Mouse (Mus musculus) layer of hippocampus, postnatal 25 days (tissue): ENCODE results near the gene Krt80. TPM values are rescaled to one million over a fixed set of nuclear protein-coding genes. Genes with fewer than 3 reads are reported as not detected.

Experiments used
- microRNA-seq, 2 experiments: library from miRNA; unstranded; fragments of <30 nt; microRNA quantifications; one replicate each; pipeline ENCODE4 v1.2.0; 2021
- total RNA-seq, 2 experiments: library from RNA; stranded (reverse); gene quantifications; 2 replicates each; pipeline ENCODE4 v1.2.3; 2021

The Krt80 gene
- total RNA-seq, 2 experiments from 2014 or later, result 0.21 to 0.22 TPM

Small RNA genes within 50 kb of the gene (microRNA-seq; reads per million reads assigned to microRNA genes)
- gene Mir1941, result 2.4 to 4.4 reads per million in 2 experiments

Other genes starting within 250 kb of the Krt80 start
- 10 to 100 TPM in 1 of 2 experiments, 1 to 10 TPM in 1; 8.6 to 10.5 TPM for gene Acvrl1, start 241.6 kb downstream of the Krt80 start, total RNA-seq
- 10 to 100 TPM; 82.8 to 83.1 TPM for gene Acvr1b, start 196.1 kb downstream of the Krt80 start, total RNA-seq
- 10 to 100 TPM; 73.1 to 77.9 TPM for gene Grasp, start 146.0 kb downstream of the Krt80 start, total RNA-seq
- gene Nr4a1, start 115.9 kb downstream of the Krt80 start, total RNA-seq, result 10 to 100 TPM; 50.5 to 62.3 TPM
- gene Atg101, start 85.9 kb downstream of the Krt80 start, total RNA-seq, result 10 to 100 TPM; 45.2 to 53.9 TPM
- under 1 TPM; 0.22 to 0.42 TPM for gene 6030408B16Rik, start 77.0 kb downstream of the Krt80 start, total RNA-seq
- not detected for gene Krt7, start 40.9 kb upstream of the Krt80 start, total RNA-seq
- under 1 TPM; 0.42 to 0.71 TPM for gene Krt87, start 68.6 kb upstream of the Krt80 start, total RNA-seq
- not detected for gene Krt88, start 77.6 kb upstream of the Krt80 start, total RNA-seq
- gene Krt81, start 93.6 kb upstream of the Krt80 start, total RNA-seq, result not detected
- gene Krt86, start 103.3 kb upstream of the Krt80 start, total RNA-seq, result not detected
- gene Krt83, start 121.3 kb upstream of the Krt80 start, total RNA-seq, result not detected
- not detected for gene Gm49425, start 147.1 kb upstream of the Krt80 start, total RNA-seq
- not detected for gene Krt84, start 162.7 kb upstream of the Krt80 start, total RNA-seq
- not detected for gene Krt82, start 180.5 kb upstream of the Krt80 start, total RNA-seq
- not detected for gene Krt90, start 192.8 kb upstream of the Krt80 start, total RNA-seq
- not detected for gene Krt75, start 203.7 kb upstream of the Krt80 start, total RNA-seq